Mouse (Mus musculus) small intestine, adult 2 months (tissue): ENCODE measurements around the gene Pex5.

Experiments
- CTCF ChIP-seq: fragments of 200-500 bp; IDR thresholded peaks from 2 replicates; pipeline ENCODE4 v1.5.1; 2012; ENCODE audit warnings: low read depth, mild to moderate bottlenecking, control low read depth, inconsistent platforms, low read length, moderate library complexity, mixed read lengths; ENCODE audit not compliant: insufficient replicate concordance, insufficient read length; ENCODE audit errors: extremely low read depth
- POLR2A ChIP-seq: fragments of 200-500 bp; IDR thresholded peaks from 2 replicates; pipeline ENCODE4 v1.6.1; 2012; ENCODE audit warnings: low read depth, mild to moderate bottlenecking, control low read depth, inconsistent platforms, low read length, moderate library complexity

- TF ChIP-seq CTCF: no peak
- TF ChIP-seq POLR2A: no peak
Measured at GRCm38 (mm10) chr6:124399738-124400137, 15.1 kb downstream of the Pex5 start.
